Mouse (Mus musculus) lung, adult 2 months (tissue): ENCODE results near the gene Grk6.

ENCODE experiments used
- CTCF ChIP-seq: fragments of 200-500 bp; IDR thresholded peaks from 2 replicates; pipeline ENCODE4 v1.5.1; 2011; ENCODE audit warnings: mild to moderate bottlenecking, low read length, control low read depth; ENCODE audit not compliant: insufficient read depth
- POLR2A ChIP-seq: fragments of 200-500 bp; IDR thresholded peaks from 2 replicates; pipeline ENCODE4 v1.6.1; 2011; ENCODE audit warnings: low read depth, mild to moderate bottlenecking, control low read depth, low read length, borderline replicate concordance; ENCODE audit errors: extremely low read depth

DNA sequence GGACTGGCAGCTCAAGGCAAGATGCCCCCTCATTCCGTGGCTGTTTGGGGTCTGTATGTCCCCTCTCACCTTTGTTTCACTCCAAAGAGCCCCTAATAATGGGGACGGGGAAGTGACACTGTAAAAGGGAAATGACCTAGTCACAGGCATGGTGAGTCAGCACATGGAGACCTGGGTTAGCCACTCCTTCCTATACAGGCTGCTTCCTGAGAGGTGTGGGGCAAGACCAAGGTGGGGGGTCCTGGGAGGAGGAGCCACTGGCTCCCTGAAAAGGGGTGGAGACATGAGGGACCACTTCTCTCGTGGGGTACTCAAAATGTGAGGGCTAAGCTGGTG lies 65.4 kb downstream of the Grk6 start:
- TF ChIP-seq CTCF (no peak), POLR2A (no peak)
